Mouse (Mus musculus): ENCODE results near the gene Prkag1.

Gene Prkag1

GRCm38 (mm10) chr15:98793141-98793698 lies 38.1 kb downstream of the Prkag1 start:
- no peak for DNase-seq (ENCODE audit: low spot score)

DNA sequence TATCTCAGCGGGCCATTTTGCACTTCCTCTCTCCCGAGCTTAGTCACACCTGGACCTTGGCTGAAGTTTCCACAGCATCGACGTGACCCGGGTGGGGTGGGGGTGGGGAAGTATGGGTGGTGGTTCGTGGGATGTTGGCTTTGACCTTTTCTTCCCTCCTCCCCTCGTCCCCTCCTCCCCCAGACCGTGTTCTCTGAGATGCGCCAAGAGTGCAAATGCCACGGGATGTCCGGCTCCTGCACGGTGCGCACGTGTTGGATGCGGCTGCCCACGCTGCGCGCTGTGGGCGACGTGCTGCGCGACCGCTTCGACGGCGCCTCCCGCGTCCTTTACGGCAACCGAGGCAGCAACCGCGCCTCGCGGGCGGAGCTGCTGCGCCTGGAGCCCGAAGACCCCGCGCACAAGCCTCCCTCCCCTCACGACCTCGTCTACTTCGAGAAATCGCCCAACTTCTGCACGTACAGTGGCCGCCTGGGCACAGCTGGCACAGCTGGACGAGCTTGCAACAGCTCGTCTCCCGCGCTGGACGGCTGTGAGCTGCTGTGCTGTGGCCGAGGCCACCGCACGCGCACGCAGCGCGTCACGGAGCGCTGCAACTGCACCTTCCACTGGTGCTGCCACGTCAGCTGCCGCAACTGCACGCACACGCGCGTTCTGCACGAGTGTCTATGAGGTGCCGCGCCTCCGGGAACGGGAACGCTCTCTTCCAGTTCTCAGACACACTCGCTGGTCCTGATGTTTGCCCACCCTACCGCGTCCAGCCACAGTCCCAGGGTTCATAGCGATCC lies 38.9 kb downstream of the Prkag1 start:
- DNase-seq (ENCODE audit: low spot score), result no peak

DNA sequence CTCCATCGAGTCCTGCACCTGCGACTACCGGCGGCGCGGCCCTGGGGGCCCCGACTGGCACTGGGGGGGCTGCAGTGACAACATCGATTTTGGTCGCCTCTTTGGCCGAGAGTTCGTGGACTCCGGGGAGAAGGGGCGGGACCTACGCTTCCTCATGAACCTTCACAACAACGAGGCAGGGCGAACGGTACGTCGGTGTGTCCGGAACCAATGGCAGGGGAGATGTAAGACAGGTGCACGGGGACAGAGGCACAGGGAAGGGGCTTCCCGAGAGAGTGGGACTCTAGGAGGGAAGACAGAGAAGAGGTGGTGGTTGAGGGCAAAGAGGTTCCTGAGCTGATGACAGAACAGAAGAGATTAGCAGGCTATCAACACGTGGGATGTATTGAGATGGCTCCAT lies 39.5 kb downstream of the Prkag1 start:
- no peak for DNase-seq (ENCODE audit: low spot score)

DNA sequence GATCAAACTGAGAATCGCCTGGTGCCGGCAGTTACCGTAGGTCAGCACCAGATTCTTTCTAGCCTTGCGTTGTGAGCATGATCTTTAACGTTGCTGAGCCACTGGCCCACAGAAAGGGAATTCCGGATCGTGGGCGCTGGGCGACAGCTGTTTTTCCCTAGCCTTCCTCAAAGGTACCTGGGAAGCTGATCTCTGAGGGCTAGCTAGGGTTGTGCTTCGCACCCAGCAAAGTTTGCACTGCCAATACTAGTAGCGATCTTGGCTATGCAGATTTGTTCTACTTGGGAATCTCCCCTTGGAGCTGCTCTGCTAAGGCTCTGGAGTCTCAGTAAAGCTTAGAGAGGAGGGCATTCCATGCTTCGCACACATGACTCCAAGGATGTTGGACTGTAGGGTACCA lies 40.1 kb downstream of the Prkag1 start:
- DNase-seq (ENCODE audit: low spot score), result no peak

DNA sequence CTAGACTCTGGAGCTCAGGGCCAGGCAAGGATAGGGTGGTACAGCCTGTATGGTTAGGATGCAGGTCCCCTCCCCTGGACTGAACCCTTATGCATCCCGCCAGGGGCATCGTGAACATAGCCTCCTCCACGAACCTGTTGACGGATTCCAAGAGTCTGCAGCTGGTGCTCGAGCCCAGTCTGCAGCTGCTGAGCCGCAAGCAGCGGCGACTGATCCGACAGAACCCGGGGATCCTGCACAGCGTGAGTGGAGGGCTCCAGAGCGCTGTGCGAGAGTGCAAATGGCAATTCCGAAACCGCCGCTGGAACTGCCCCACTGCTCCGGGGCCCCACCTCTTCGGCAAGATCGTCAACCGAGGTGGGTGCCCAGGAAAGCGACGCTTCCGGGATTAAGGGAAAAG lies 40.6 kb downstream of the Prkag1 start:
- DNase-seq (ENCODE audit: low spot score), result no peak

DNA sequence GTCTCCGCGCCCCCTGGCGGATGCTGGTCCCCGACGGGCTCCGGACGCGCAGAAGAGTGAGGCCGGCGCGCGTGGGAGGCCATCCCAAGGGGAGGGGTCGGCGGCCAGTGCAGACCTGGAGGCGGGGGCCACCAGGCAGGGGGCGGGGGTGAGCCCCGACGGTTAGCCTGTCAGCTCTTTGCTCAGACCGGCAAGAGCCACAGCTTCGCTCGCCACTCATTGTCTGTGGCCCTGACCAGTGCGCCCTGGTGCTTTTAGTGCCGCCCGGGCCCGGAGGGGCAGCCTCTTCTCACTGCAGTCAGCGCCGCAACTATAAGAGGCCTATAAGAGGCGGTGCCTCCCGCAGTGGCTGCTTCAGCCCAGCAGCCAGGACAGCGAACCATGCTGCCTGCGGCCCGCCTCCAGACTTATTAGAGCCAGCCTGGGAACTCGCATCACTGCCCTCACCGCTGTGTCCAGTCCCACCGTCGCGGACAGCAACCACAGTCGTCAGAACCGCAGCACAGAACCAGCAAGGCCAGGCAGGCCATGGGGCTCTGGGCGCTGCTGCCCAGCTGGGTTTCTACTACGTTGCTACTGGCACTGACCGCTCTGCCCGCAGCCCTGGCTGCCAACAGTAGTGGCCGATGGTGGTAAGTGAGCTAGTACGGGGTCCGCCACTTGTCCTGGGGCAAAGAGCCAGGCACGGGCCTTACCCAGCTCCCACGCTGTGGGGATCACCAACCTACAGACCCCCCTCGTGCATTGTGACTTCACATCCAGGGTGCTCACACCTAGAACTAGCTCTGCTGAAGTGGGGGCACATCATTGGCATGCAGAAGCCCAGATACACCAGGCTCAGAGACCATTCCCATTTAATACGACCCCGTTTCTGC lies 41.4 kb downstream of the Prkag1 start, which contains the start of gene Wnt1:
Gene Wnt1, plus strand, starts transcription at position 197 of the 875 bp plus-strand sequence.
- DNase-seq (ENCODE audit: low spot score), result peak; percentile 73

DNA sequence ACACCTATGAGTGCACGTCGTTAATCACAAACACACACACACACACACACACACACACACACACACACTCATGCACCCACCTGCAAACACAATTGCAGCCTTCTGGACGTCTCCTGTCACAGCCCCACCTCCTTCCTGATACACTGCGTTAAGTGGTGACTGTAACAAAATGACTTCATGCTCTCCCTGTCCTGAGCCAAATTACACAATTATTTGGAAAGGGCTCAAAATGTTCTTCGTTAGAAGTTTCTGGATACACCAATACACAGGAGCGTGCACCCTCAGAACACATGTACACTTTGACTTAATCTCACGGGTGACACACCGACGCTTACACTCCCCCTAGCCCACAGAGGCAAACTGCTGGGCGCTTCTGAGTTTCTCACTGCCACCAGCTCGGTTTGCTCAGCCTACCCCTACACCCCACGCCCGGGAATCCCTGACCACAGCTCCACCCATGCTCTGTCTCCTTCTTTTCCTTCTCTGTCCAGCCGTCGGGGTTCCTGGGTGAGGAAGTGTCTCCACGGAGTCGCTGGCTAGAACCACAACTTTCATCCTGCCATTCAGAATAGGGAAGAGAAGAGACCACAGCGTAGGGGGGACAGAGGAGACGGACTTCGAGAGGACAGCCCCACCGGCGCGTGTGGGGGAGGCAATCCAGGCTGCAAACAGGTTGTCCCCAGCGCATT lies 42.2 kb downstream of the Prkag1 start:
- DNase-seq (ENCODE audit: low spot score), result no peak

- DNase-seq (ENCODE audit: low spot score), result no peak
Observed at GRCm38 (mm10) chr15:98787930-98788329, 43.4 kb downstream of the Prkag1 start.

- no peak for DNase-seq (ENCODE audit: low spot score)
Observed at GRCm38 (mm10) chr15:98785744-98786143, 45.6 kb downstream of the Prkag1 start.

DNA sequence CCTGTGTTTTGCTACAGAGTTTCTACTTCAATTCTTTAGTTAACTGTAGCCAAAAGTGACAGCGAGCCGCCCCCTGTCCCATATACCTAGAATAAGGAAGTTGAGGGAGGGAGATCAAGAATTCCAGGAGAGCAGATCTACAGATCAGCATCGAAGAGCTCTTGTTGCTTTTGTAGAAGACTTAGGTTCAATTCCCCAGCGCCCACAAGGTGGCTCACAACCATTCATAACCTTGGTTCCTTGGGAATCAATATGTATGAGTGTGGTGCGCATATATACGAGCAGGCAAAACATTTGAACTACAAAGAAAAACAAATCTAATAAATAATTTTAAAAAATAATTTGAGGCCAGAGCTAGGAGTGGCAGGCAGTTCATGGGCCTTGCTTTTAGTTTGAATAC lies 50.2 kb downstream of the Prkag1 start:
- no peak for DNase-seq (ENCODE audit: low spot score)

GRCm38 (mm10) chr15:98780573-98780972 lies 50.7 kb downstream of the Prkag1 start:
- no peak for DNase-seq (ENCODE audit: low spot score)

- DNase-seq (ENCODE audit: low spot score), result no peak
Observed at GRCm38 (mm10) chr15:98780075-98780474, 51.2 kb downstream of the Prkag1 start.

DNA sequence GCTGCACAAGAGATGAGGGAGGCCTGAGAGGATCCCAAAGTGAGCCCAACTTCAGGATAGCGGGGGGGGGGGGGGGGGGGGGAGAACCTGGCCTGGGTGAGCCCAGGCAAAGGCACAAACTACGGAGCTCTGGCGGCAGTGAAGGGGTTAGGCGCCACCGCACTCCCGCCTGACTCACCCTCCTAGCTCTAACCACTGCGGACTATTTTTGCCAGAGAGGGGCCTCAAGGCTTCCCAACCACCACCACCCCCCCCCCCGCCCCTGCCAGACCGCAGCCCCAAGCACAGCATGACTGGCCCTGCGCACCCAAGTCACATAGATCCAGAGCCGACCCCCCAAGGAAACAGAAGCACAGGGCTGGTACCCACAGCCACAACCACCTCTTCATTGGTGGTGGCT lies 52.5 kb downstream of the Prkag1 start:
- DNase-seq (ENCODE audit: low spot score), result no peak

GRCm38 (mm10) chr15:98778191-98778770 lies 53.0 kb downstream of the Prkag1 start:
- DNase-seq (ENCODE audit: low spot score), result no peak

GRCm38 (mm10) chr15:98777762-98778161 lies 53.6 kb downstream of the Prkag1 start, which contains the start of gene Wnt10b:
Gene Wnt10b, minus strand, starts transcription at chr15:98778150.
- no peak for DNase-seq (ENCODE audit: low spot score)

DNA sequence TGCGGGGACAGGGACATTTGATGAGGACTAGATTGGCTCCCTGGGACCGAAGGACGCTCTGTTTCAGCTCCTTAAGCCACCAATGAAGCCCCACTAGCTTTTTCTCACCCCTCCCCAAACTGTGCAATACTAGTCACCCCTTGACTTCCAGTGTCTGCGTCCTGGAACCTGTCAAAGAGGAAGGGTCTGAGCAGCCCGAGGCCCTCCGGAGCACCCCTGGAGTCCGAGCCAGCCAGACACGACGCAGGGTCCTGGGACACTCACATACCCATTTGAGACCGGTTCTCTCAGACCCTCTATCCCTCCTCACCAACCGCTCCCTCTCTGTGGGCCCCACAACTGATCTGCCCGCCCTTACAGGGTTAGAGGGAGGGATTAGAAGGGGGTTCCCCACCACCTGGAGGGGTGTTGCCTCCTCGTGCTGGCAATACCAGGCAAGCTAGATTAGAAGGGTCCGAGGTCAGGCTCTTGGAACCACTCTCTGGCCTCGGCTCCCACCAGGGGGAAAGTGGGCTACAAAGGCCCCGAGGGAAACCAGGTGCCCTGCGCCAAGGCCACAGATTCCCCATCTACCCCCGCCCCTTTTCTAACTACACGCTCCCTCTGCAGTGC lies 54.2 kb downstream of the Prkag1 start:
- no peak for DNase-seq (ENCODE audit: low spot score)

DNA sequence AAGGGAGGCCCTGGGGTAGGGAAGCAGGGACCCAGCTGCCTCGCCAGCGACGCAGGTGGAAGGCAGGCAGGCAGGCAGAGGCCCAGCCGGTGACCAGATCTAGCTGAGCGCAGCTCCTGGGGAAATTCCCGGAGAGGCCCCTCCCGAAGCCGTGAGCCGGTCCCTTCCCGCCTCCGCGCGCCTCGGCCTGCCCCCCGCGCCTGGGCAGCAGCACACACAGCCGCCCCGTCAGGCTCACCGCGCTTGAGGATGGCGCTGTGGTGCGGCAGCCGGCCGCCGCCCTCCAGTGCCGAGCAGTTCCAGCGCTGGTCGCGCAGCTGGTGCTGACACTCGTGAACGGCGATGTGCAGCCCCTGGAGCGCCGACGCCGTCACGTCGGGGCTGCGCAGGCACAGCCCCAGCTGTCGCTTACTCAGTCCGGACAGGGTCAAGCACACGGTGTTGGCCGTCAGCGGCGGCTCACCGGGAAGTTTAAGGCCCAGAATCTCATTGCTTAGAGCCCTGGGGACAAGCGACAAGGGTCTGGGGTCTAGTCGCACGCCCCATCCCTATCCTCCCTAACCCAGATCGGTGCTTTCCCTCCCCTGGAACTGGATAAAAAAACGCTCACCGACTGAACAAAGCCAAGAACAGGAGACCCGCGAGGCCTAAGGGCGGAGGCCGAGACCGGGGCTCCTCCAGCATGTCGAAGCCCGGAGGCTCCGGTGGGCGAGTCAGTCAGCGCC lies 54.9 kb downstream of the Prkag1 start:
- DNase-seq (ENCODE audit: low spot score), result peak; percentile 56

DNA sequence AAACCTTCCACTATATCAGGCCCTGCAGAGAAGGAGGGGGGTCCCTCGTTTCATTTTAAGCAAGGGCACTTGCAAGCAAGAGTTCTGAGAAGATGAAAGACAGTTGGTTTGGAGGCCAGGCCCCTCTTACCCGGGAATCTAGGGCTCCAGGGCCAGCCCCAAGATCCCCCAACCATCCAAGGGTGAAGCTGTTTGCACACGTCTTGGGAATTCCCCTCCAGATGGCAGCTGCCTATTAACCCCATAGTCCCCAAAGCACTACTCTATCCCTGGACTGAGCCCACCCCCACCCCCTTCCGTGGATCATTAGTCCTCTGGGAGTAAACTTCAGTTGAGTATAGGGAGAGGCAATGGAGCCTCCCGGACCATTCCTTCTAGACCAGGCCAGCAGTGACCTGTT lies 55.8 kb downstream of the Prkag1 start:
- no peak for DNase-seq (ENCODE audit: low spot score)

- no peak for DNase-seq (ENCODE audit: low spot score)
Observed at GRCm38 (mm10) chr15:98774096-98774495, 57.2 kb downstream of the Prkag1 start.

DNA sequence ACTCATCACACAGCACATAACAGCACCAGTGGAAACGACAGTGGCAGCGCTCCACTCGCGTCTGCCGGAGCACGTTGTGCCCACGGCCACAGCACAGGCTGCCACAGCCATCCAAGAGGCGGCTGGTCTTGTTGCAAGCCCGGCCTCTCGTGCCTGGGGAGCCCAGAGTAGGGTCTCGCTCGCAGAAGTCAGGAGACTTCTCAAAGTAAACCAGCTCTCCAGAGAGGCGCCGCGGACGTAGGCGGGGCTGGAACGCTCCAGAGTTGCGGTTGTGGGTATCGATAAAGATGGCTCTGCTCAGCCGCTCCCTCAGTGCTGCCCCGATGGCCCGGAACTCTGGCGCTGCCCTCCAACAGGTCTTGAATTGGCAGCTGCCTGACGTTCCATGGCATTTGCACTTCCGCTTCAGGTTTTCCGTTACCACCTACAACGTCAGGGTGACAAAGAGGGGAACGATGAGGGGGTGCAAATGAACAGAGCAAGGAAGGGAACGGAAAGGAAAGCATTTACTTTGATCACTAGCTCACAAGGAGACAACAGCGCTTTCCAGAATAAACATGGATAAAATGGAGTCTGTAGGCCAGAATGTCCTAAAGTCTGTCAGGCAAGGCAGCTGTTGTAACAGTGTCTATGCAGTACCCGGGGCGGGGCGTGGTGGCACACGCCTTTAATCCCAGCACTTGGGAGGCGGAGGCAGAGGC lies 58.7 kb downstream of the Prkag1 start:
- DNase-seq (ENCODE audit: low spot score), result peak; percentile 57
